Mouse (Mus musculus) heart, postnatal 36 days (tissue): Measurements from ENCODE around the gene Inpp4b. TPM values are rescaled to one million over a fixed set of nuclear protein-coding genes. Genes with fewer than 3 reads are reported as not detected.

Experiments used
- DNase-seq, 2 experiments: peaks; one replicate each; pipeline ENCODE4 v3.0.0; 2021 to 2022
- intact Hi-C: fragments of 180-260 bp; cut with DNase I; formaldehyde crosslinking; loops from one replicate; pipeline ENCODE4 v1.15.1; 2025
- total RNA-seq, 2 experiments: library from RNA; stranded (reverse); gene quantifications; 2 replicates each; pipeline ENCODE4 v1.2.3; 2021

The Inpp4b gene
- total RNA-seq, 2 experiments from 2014 or later: 62.3 to 68.1 TPM

- intact Hi-C loops: no loop called here
- DNase-seq: no peak
Observed at GRCm38 (mm10) chr8:81454830-81455229, 112.5 kb downstream of the Inpp4b start.

DNA sequence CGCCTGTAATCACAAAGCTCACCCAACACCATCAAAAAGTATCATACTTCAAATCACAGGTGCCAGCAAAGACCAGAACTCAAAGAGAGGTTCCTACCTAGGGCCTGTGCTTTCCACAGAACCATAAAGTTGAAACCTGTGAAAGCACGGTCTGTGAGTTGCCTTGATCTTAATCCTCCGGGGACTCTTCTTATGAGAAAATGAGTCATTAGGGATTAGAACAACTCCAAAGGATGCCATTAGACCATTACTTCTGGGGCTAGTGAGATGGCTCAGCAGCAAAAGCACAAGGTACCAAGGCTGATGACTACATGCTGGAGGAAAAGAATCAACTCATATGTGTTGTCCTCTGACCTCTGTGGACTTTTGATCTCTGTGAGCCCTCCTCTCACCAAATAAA lies 121.4 kb downstream of the Inpp4b start:
- intact Hi-C loops: no loop called here
- DNase-seq: no peak

DNA sequence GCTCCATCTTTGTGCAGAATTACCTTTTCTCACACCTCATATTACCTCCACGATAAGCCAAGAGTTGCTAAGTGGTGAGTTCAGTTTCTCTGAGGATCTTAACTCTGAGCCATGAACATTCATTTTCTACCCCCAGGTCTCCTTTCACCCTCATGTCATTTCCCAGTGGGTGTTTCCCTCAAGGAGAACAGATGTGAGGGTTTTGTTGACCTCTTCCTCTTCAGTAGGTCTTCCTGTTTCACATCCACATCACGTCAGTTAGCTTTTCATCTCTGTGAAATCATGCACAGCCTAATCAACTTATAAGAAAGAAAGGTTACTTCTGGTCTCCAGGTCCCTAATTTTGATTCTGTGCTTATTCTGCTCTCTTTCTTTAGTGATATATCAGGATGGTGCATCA lies 124.4 kb downstream of the Inpp4b start:
- intact Hi-C loops: no loop called here
- no peak for DNase-seq

GRCm38 (mm10) chr8:81478674-81479073 lies 136.3 kb downstream of the Inpp4b start:
- intact Hi-C loops: loop anchor here (2.0 to 10.0 kb wide), 4 partner anchors 328 to 1366 kb away; no protein-coding TSS in a partner anchor
- no peak for DNase-seq

- intact Hi-C loops: no loop called here
- no peak for DNase-seq
Observed at GRCm38 (mm10) chr8:81483834-81484233, 141.5 kb downstream of the Inpp4b start.

GRCm38 (mm10) chr8:81485626-81486025 lies 143.3 kb downstream of the Inpp4b start:
- DNase-seq: no peak
- intact Hi-C loops: no loop called here

DNA sequence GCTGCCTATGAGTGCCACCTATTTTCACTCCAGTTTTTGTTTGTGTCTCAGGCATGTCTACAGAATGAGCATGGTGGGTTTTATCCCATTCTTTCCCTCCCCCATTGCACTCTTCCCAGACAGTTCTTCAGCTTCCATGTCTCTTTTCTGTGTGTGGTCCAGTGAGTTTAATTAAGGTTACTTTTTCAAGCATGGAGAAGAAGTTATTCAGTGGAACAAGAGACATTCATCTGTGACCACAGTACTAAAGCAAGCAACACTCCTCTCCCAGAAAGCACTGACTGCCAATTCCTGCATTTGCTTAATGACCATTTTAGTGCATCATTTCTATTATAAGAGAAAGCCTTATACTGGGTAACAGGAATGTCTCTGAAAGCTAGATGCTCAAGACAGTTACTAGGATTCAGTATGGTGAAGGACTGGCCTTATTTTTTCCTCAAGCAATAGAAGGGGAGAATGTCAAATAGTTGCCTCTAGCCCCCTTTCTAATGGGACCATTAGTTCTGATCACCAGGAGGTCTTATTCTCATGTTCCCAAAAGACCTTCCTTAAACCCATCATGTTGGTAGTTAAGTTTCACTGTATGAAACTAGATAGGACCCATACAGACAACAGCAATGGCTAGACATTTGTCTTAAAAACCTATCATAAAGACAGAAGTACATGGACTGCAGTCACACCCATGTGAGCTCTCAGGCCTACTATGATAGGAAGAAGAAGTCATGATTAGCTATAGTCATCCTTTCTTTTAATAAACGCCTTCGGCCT lies 147.7 kb downstream of the Inpp4b start:
- intact Hi-C loops: no loop called here
- no peak for DNase-seq

GRCm38 (mm10) chr8:81491097-81491705 lies 148.8 kb downstream of the Inpp4b start:
- DNase-seq: no peak
- intact Hi-C loops: no loop called here

- no peak for DNase-seq
- intact Hi-C loops: no loop called here
Observed at GRCm38 (mm10) chr8:81491706-81492204, 149.4 kb downstream of the Inpp4b start.

- intact Hi-C loops: no loop called here
Observed at GRCm38 (mm10) chr8:81494823-81495222, 152.5 kb downstream of the Inpp4b start.

DNA sequence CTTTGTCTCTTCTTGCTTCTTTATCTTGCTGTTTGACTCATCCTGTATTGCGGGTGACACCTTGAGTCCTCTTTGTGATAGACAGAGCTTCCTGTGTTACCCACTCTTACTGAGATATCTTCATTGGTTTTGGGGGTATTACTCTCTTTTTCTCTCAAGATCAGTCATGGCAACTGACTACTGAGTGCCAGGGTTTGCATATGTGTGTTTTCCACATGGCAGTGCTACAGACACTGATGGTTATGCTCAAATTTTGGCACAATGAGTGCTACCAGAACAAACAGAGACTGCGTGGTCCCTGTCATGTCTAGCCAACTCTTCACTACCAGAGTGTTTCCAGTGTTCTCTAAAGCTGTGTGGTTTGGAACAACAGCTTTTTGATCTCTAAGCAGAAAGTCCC lies 155.3 kb downstream of the Inpp4b start:
- DNase-seq: no peak
- intact Hi-C loops: no loop called here

More at GRCm38 (mm10) chr8:81494823-81495222, 152.5 kb downstream of the Inpp4b start:
- DNase-seq: no peak

DNA sequence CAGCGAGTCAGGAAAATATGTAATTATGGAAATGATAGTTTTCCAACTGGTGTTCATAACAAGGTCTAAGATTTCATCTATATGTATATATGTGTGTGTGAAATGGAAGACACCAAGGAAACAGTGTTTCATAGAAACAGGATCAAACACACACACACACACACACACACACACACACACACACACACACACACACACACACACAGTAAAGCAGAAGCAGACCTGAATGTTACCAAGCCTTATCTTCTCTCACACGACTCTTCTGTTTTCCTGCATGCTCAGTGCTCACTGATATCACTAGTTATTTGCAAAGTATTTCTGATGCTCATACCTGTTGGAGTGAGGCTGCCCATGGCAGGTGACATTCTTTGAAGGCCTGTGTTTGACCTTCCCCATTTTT lies 159.9 kb downstream of the Inpp4b start:
- no peak for DNase-seq
- intact Hi-C loops: no loop called here

- intact Hi-C loops: no loop called here
- no peak for DNase-seq
Observed at GRCm38 (mm10) chr8:81502982-81503381, 160.6 kb downstream of the Inpp4b start.

GRCm38 (mm10) chr8:81512826-81513225 lies 170.5 kb downstream of the Inpp4b start:
- no peak for DNase-seq
- intact Hi-C loops: no loop called here

- no peak for DNase-seq
- intact Hi-C loops: no loop called here
Observed at GRCm38 (mm10) chr8:81514425-81514824, 172.1 kb downstream of the Inpp4b start.

GRCm38 (mm10) chr8:81522085-81522484 lies 179.7 kb downstream of the Inpp4b start:
- no peak for DNase-seq
- intact Hi-C loops: no loop called here

- intact Hi-C loops: no loop called here
Observed at GRCm38 (mm10) chr8:81524561-81524960, 182.2 kb downstream of the Inpp4b start.

GRCm38 (mm10) chr8:81527661-81528060 lies 185.3 kb downstream of the Inpp4b start:
- intact Hi-C loops: no loop called here

More at GRCm38 (mm10) chr8:81524561-81524960, 182.2 kb downstream of the Inpp4b start:
- DNase-seq: no peak

DNA sequence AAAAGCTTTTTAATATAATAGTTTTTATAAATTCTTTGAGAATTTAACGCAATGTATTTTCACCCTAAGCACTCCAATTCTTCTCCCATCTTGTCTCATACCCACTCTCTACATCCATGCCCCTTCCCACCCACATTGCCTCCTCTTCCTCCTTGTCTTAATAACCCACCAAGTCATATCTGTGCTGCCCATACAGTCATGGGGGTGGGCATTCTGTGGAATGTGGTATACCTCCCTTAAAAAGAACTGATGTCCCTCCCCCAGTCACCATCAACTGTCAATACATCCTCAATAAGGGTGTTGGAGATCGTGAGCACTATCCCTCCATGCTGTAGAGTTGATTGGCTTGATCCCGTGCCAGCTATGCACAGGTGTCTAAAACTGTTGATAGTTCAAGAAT lies 196.0 kb downstream of the Inpp4b start:
- intact Hi-C loops: no loop called here
- DNase-seq: no peak

More at GRCm38 (mm10) chr8:81527661-81528060, 185.3 kb downstream of the Inpp4b start:
- no peak for DNase-seq

DNA sequence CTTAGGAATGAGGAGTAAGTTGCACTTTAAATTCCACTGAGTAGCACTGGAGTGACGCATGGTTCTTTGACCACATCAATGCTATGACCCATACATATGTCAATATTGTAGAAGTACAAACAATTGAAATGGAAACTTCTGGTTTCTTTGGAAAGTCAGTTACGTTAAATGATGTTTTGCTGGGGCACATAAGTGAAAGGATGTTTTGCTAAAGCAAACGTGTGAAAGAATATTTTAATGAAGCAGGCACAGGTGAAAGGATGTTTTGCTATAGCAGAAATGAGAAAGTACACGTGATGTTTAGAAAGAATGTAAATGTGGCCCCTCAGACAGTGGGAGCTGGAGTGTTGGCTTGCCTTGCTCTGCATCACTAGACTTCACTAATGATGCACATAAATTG lies 216.2 kb downstream of the Inpp4b start:
- intact Hi-C loops: no loop called here
- DNase-seq: no peak

DNA sequence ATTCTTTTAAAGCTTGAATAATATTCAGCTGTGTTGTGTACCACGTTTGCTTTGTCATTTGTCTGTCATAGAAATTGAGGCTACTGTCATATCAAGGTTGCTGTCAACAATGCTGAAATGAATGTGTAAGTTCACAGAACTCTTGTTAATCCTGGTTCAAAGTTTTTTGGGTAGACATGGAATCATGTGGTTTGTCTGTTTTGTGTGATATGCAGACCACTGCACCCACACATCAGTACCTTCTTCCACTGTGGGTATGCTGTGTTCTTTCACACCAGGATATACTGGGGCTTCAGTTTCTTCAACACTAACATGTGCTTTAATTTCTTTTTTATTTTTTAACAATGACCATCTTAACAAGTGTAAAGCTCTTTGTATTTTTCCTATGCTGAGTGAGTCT lies 220.0 kb downstream of the Inpp4b start:
- intact Hi-C loops: no loop called here
- no peak for DNase-seq

DNA sequence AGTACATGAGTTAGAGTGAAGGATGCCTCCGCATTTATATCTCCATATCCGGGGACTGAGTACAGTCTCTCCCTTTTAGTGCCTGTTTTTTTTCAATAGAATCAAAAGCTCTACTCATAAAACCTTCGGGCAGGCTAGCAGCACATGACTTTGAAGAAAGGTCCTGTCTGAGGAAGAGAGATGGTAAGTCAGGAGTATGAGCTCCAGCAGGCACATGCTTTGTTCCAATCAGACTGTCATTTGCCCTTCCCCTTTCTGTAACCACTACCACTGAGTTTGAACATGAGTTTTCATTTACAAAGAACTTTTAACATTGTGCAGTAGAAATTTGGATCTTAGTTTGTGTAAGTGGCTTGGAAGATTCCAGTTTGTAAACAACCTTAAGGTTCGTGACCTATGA lies 223.1 kb downstream of the Inpp4b start:
- intact Hi-C loops: no loop called here
- no peak for DNase-seq
